Mouse (Mus musculus) ovary, adult 18-20 months (tissue): ENCODE data around the gene Zfp534.
"Not testable (repeated sequence)": the region's sequence is repeated elsewhere in the genome, so short reads cannot be mapped to it uniquely, and the experiment has no call there.

Source experiments
- DNase-seq: peaks from one replicate; pipeline ENCODE4 v3.0.0; 2022; ENCODE audit warnings: low spot score, mixed read lengths

Gene Zfp534

GRCm38 (mm10) chr4:147702453-147702852 lies at the start of gene Zfp534:
Zfp534 (minus strand) TSS chr4:147702553.
- not testable (repeated sequence) for DNase-seq

- DNase-seq = not testable (repeated sequence)
These were observed 43.9 kb upstream of the Zfp534 start for GRCm38 (mm10) chr4:147746255-147746654.

GRCm38 (mm10) chr4:147738636-147739369 lies 36.5 kb upstream of the Zfp534 start:
- DNase-seq = not testable (repeated sequence)

DNA sequence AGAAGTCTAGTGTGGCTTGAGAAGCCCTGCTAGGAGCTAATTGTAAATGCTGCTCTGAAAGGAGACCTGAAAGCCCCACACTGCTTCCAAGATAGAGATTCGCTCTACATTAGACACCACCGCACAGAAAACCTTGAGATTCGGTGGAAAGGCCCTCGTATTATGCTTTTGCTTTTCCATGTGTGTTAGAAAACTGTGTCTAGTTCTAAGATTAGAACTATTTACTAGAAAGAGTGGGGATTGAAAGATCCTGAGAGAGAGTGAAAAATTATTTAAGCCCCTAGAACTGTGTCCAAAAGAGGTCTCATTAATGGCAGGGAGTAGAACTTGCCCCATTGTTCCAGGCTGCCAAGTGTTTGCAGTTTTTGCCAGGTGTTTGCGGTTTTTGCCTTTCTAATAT lies 47.1 kb downstream of the Zfp534 start:
- DNase-seq = not testable (repeated sequence)

DNA sequence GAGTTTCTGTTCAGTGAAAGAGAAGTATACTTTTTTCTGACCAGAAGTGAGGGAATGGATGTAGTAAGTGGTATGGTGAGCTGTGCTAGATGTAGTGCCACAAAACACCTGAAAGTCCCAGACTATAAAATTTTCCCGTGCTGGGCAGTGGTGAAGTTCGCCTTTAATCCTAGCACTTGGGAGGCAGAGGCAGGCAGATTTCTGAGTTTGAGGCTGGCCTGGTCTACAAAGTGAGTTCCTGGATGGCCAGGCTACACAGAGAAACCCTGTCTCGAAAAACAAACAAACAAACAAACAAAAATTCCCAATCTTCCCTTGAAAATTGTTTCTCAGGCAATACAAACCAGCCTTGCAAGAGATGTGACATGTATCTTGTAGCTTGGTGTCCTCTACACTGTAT lies 54.9 kb downstream of the Zfp534 start:
- not testable (repeated sequence) for DNase-seq

- DNase-seq = not testable (repeated sequence)
These were observed 59.9 kb downstream of the Zfp534 start, which contains the start of gene Zfp979 for GRCm38 (mm10) chr4:147642413-147642812. Zfp979 (minus strand) TSS chr4:147642513.

DNA sequence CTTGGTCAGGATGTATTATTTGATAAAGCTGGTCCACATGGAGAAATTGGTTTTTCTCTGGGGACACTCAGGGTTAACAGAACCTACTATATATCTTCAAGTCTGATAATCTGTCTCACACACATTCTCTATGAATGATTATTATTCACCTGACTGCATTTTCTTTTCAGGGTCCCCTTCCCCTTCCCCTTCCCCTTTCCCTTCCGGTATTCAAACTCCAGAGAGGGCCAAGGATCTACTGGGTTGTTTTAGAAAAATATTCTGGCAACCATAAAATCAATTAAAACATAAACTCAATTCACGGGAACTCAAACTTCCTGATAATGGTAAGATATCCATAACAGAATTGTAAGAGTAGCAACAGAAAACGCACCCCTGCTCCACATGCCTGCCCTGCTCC lies 60.4 kb downstream of the Zfp534 start:
- DNase-seq = not testable (repeated sequence)

DNA sequence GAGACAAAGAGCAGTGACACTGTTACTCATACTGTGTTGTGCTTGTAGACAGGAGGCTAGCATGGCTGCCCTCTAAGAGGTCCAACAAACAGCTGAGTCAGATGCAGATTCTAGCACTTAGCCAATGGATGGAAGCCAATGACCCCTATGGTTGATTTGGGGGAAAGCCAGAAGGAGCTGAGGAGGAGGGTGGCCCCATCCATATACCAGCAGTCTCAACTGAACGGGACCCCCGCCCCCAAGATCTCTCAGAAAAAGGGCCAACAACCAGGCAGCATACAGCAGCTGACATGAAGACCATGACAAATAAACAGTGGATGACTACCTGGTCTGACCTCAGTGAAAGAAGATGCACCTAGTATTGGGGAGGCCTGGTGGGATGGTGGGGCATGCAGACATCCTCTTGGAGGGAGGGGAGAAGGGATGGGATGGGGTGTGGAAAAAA lies 68.5 kb downstream of the Zfp534 start:
- not testable (repeated sequence) for DNase-seq
